Mouse (Mus musculus) hindlimb bud, embryonic 11.5 days (tissue): Measurements from ENCODE around the gene Srsf2.
"Not testable (repeated sequence)": the region's sequence is repeated elsewhere in the genome, so short reads cannot be mapped to it uniquely, and the experiment has no call there.

ENCODE experiments used
- DNase-seq: peaks from one replicate; pipeline ENCODE4 v3.0.0-alpha.2; 2012; ENCODE audit warnings: low read depth, low spot score; ENCODE audit errors: extremely low spot score

Gene Srsf2

GRCm38 (mm10) chr11:116832172-116832685 is 20.7 kb downstream of the Srsf2 start:
- DNase-seq: no peak

GRCm38 (mm10) chr11:116827534-116828165 is 25.2 kb downstream of the Srsf2 start, which contains the start of gene Mxra7:
Gene Mxra7, minus strand, starts transcription at chr11:116828046.
- no peak for DNase-seq

DNA sequence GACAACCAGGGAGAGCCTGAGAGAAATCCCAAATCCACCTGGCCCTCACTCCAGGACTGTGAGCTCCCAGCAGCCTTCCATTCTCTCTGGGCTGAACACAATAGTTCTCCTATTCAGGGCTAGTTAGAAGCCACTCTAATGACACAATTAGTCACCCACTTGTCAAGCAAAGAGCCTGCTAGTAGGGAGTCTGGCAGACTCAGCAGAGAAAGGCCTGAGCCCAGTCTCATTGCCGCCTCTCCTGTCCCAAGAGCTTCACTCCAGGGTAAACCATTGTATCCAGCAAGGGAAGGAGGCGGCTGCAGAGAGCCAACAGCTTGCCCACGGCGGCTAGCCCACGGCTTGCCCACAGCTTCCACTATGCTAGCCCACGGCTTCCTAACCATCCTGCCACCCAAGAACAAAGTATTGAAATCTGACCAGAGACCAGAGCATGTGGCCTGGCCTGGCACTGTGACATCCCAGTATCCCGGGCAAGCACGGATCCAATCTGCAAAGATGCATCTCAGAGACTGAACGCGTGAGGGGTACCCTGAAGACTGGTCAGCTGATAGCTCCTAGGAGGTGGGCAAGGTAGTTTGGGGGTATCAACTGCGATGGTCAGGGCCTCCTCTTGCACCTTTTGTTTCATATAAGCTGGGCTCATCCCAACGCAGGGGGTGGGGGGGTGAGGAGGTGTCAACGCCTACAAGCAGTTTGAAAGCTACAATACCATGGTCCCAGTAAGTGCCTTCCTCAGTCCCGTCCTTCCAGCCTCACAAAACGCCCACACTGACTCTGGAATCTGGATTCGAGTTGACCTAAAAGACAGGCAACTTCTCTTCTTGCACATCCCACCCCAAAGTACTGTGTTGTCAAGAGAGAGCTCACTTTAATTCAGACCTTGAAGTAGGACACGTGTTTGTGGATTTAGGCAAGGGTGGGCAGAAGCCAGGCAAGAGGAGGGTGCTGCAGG is 26.1 kb downstream of the Srsf2 start:
- DNase-seq: no peak

GRCm38 (mm10) chr11:116825230-116825629 is 27.7 kb downstream of the Srsf2 start:
- DNase-seq: no peak

DNA sequence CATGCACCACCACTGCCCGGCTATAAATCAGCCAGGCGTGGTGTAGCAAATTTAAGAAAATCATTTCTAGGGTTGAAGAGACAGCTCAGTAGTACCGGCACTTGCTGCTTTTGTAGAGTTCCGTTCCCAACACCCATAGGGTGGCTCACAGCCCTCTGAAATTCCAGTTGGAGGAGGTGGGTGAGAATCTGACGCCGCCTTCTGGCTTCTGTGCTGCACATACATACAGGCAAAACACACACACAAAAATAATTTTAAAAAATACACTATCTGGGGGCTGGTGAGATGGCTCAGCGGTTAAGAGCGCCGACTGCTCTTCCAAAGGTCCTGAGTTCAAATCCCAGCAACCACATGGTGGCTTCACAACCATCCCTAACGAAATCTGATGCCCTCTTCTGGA is 29.0 kb downstream of the Srsf2 start:
- not testable (repeated sequence) for DNase-seq

GRCm38 (mm10) chr11:116823255-116823654 is 29.6 kb downstream of the Srsf2 start:
- DNase-seq: no peak

- DNase-seq: no peak
Observed at GRCm38 (mm10) chr11:116822626-116823025, 30.3 kb downstream of the Srsf2 start.

DNA sequence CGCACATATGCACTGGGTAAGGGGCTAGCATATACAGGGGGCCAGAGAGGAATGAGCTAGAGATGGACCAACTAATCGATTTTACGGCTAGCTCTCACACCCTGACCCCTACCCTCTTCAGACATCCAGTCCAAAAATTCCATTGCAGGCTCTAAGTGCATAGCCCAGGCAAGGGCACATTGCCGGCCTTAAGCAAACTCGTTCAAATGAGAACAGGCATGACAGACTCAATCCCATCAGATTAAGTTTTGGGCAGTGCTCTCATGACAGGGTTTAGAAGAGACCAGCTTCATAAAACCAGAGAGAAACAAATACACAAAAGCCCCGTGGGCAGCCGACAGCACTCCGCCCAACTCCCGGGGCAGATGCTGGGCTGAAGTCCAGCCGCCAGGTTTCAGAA is 30.7 kb downstream of the Srsf2 start:
- DNase-seq: no peak

- DNase-seq: no peak
Observed at GRCm38 (mm10) chr11:116821057-116821940, 31.6 kb downstream of the Srsf2 start.

DNA sequence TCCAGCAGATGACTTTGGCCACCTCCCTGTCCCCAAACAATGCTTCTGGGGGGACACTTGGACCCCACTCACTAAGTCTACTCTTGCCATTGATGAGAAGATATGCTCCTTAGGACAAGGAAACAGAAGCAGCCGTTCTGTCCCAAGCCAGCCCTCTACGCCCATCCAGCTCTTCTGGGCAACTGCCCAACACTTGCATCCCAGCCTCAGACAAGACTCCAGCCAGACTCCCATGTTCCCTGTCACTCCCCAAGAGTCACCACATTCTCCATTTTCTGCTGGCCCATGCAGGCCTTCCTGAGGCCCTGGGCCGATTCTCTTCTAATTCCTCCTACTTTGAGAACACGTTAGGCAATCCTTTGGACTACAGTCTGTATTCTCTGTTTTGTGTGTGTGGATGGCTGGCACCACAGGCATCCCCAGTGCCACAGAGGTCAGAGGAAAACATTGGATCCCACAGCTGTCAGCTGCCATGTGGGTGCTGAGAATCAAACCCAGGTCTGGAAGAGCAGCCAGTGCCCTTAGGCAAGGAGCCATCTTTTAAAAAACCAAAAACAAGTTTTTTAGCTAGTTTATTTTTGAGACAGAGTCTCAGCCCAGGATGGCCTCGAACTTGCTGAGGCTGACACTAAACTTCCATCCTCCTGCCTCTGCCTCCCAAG is 32.8 kb downstream of the Srsf2 start:
- no peak for DNase-seq

GRCm38 (mm10) chr11:116818722-116819121 is 34.2 kb downstream of the Srsf2 start:
- DNase-seq: no peak

DNA sequence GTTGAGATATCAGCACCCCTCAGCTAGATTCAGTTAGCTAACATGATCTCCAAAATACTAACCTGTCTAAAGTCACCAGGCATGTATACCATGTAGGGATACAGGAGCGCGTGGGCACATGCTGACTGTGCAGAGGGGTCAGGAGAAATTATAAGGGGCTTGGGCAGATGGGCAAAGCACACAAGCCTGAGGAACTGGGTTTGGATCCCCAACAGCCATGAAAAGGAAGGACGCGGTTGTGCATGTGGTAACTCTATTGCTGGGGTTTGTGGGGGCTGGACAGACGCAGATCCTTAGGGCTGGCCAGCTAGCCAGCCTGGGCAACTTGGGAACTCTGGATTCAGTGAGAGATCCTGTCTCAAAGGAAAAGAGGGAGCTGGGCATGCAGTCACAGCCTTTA is 35.3 kb downstream of the Srsf2 start:
- no peak for DNase-seq

DNA sequence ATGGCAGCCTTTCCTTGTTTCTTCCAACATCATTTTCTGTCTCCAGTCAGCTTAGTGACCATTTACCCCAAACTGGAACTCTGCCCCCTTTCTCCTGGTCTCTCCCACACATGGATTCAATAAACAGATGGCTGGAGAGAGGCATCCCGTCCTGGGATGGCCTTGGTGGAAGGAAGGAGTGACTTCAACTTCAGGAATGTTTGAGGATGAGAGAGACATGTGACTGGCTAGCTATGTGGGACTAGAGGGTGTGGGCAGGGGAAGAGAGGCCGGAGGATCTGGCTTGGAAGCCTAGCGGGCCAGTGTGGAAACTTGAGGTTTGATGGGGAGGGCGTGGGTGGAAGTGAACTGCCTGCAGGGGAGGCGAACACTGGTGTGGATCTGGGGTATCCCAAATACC is 36.1 kb downstream of the Srsf2 start:
- DNase-seq: no peak

GRCm38 (mm10) chr11:116814884-116815415 is 37.9 kb downstream of the Srsf2 start:
- no peak for DNase-seq

GRCm38 (mm10) chr11:116814076-116814883 is 38.6 kb downstream of the Srsf2 start:
- DNase-seq: no peak

GRCm38 (mm10) chr11:116813610-116814009 is 39.3 kb downstream of the Srsf2 start:
- DNase-seq: no peak

- no peak for DNase-seq
Observed at GRCm38 (mm10) chr11:116812793-116813529, 39.9 kb downstream of the Srsf2 start.
